Mouse (Mus musculus): ENCODE results near the gene Zcchc2. TPM values are rescaled to one million over a fixed set of nuclear protein-coding genes. Genes with fewer than 3 reads are reported as not detected.

Gene Zcchc2
- total RNA-seq, 2 experiments from 2014 or later, result 6.1 to 11.4 TPM

DNA sequence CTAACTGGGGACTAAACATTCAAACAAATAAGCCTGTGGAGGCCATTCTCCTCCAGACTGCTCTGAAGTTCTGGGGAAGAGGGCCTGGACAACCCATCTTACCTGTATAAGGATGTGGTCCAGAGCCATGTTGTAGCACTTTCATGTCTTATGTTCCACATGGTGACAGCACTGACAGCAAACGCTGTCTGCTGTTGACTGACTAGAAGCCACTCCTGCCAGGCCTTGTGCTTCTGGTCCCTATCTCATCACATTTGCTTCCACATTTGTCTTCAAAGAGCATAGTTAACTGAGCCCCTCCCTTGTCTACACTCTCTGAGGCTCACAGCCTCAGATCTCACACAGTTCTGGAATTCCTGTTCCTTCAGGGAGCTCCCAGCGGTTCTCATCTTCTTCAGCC is 34.0 kb downstream of the Zcchc2 start:
- DNase-seq, result no peak
- intact Hi-C loops (cut with DNase I), result loop anchor here (10.0 kb wide), 1 partner anchor 279 kb away; no protein-coding TSS in a partner anchor
- TF ChIP-seq CTCF (IDR thresholded peaks at IDR 0.05), result no peak
- no peak overlapping the region for H3K27ac ChIP-seq
- H3K4me3 ChIP-seq, result no peak overlapping the region

DNA sequence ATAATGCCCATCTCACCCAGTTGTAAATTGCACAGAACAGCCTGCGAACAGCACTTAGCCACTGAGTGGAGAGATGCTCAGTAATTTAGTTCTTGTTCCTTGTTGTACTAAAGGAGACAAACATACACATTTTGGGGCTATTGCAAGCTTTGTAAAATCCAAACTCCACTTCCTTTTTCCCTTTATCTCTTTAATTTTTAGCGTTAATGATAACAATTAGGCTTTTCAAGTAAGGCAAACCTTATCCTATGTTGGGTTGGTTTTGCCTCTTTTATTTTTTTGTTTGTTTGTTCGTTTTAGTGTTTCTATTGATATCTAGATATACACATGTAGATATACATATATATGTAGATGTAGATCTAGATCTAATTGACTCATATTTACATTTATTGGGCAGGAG is 34.6 kb downstream of the Zcchc2 start:
- DNase-seq, result no peak
- no peak overlapping the region for H3K27ac ChIP-seq
- intact Hi-C loops (cut with DNase I), result loop anchor here (10.0 kb wide), 1 partner anchor 280 kb away; no protein-coding TSS in a partner anchor
- no peak for TF ChIP-seq CTCF (IDR thresholded peaks at IDR 0.05)
- H3K4me3 ChIP-seq, result no peak overlapping the region

DNA sequence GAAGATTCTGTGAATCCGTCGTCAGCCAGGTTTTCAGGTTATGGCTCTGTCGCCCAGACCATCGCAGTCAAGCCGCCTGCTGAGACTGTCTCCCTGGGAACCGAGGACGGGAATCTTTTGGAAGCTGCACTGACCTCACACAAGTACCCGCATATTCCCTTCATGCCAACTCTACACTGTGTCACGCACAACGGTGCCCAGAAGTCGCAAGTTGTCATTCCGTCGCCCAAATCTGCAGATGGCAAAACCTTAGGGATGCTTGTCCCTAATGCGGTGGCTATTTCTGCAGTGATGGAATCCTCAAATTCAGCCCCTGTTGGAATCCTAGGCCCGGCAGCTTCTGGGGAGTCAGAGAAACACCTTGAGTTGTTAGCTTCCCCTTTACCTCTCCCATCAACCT is 39.6 kb downstream of the Zcchc2 start:
- intact Hi-C loops (cut with DNase I), result loop anchor here (10.0 kb wide), 1 partner anchor 285 kb away; no protein-coding TSS in a partner anchor
- Histone ChIP-seq H3K27ac (no peak overlapping the region), H3K4me3 (no peak overlapping the region)
- no peak for TF ChIP-seq CTCF (IDR thresholded peaks at IDR 0.05)
- DNase-seq, result no peak

DNA sequence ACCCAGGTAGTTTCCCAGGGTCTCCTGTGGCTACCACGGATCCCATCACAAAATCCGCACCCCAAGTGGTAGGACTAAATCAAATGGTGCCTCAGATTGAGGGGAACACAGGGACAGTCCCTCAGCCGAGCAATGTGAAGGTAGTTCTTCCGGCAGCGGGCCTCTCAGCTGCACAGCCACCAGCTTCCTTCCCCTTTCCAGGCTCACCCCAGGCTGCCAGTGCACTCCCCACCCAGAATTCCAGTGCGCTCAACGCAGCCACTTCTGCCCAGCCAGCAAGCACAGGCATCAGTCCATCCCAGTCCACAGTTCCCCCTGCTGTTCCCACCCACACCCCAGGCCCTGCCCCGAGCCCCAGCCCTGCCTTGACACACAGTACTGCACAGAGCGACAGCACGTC is 40.1 kb downstream of the Zcchc2 start:
- DNase-seq, result peak; percentile 27
- intact Hi-C loops (cut with DNase I), result no loop called here
- no peak for TF ChIP-seq CTCF (IDR thresholded peaks at IDR 0.05)

DNA sequence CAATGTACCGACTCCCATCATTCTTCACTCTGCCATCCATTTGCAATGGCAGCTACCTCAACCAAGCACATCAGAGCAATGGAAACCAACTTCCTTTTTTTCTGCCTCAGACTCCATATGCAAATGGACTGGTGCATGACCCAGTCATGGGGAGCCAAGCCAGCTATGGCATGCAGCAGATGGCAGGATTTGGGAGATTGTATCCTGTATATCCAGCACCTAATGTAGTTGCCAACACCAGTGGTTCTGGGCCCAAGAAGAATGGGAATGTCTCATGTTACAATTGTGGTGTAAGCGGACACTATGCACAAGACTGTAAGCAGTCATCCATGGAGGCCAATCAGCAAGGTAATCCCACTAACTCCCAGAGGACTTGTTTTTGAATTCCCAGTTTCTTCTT is 40.7 kb downstream of the Zcchc2 start:
- no peak overlapping the region for H3K27ac ChIP-seq
- no peak overlapping the region for H3K4me3 ChIP-seq
- intact Hi-C loops (cut with DNase I), result no loop called here
- DNase-seq, result no peak
- TF ChIP-seq CTCF (IDR thresholded peaks at IDR 0.05), result no peak

More for the DNA sequence above, 40.1 kb downstream of the Zcchc2 start:
- no peak overlapping the region for H3K4me3 ChIP-seq
- H3K27ac ChIP-seq, result no peak overlapping the region

DNA sequence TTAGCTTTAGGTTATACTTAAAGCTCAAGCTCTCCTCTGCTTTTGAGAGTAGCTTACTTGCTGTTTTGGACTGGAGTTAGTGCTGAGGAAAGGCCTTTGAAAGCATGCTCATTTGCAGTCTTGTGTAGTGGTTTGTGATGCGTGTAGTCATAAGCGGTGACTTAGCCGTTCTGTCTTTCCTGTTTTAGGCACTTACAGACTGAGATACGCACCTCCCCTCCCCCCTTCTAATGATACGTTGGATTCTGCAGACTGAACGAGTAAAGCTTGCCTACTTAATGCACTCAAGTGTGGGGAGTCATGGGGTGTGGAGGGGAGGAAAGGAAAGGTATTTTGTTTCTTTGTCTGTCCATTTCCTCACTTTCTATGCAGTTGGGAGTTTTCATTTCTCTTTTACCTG is 41.7 kb downstream of the Zcchc2 start:
- no peak overlapping the region for H3K4me3 ChIP-seq
- TF ChIP-seq CTCF (IDR thresholded peaks at IDR 0.05), result no peak
- intact Hi-C loops (cut with DNase I), result no loop called here
- no peak for DNase-seq
- H3K27ac ChIP-seq, result no peak overlapping the region

DNA sequence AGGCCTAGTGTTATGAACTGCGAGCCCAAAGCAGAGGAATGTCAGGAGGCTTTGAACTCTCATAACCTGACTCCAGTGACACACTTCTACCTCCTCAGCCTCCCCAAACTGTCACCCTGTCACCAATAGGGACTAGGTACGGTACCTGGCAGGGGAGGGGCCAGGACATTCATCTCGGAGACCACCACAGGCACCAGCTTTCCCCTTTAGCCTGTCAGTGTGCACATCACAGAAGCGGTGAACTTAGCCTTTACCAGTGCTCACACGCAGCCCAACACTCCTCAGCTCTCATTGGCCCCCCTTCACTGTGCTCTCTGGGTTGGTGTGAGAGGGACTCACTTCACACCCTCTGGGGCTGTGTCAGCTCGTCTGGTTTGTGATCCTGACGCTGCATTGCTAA is 44.6 kb downstream of the Zcchc2 start:
- no peak overlapping the region for H3K4me3 ChIP-seq
- no peak for DNase-seq
- H3K27ac ChIP-seq, result no peak overlapping the region
- TF ChIP-seq CTCF (IDR thresholded peaks at IDR 0.05), result no peak
- intact Hi-C loops (cut with DNase I), result no loop called here

DNA sequence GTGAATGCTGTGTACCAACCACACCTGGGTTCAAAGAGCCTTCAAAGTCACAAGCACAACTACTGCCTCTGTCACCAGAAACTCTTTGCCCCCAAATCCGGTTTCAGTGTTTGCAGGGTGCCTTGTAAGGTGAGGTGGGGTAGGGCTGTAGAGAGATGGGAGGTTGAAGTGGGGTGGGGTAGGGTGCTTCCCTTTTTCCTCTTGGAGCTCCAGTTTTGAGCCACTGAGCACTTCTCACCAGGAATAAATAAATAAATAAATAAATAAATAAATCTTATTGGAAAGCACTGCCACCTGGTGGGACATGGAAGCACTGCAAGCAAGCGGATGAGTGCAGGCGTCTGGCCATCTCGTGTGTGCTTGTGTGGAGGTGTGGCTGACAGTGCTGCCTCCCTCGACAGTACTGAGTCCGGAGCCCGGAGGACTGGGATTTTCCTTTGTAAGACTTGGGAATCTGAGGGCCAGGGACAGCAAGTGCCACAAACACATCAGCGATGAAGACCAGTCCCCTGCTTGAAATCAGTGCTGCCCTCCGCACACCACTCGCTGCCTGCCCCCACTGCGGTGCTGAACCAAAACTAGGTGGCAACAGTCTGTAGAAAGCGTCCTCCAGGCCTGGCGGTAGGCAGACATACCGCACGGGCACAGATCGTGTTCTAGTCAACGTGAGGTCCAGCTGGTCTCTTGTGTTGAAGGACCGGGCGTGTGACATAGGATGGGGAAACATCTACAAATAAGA is 46.8 kb downstream of the Zcchc2 start:
- TF ChIP-seq CTCF (IDR thresholded peaks at IDR 0.05), result peak; percentile 98
- Histone ChIP-seq H3K4me3 (no peak overlapping the region), H3K27ac (no peak overlapping the region)
- intact Hi-C loops (cut with DNase I), result loop anchor here (1.0 kb wide), 1 partner anchor 146 kb away; no protein-coding TSS in a partner anchor
- DNase-seq, result peak; percentile 73

DNA sequence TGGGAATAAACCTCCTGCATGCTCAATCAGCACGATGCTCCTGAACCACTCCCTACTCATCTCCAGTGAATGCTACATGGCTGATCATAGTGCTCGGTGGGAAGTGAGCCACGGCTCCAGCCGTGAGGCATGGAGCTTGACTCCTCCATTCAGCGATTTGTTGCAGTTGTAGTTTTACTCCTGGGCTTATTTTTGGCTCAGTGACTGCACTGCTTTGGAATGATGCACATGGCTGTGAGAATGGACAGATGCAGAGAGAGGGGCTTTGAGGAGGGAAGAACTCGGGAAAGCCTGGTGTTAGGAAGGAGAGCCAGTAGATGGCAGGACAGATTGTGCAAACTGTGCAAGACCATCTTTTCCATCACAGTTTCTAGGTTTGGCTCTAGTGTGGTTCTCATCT is 49.1 kb downstream of the Zcchc2 start:
- H3K27ac ChIP-seq, result no peak overlapping the region
- intact Hi-C loops (cut with DNase I), result no loop called here
- peak; percentile 13; the same call in 1 of the 2 replicates for TF ChIP-seq CTCF (IDR thresholded peaks at IDR 0.05)
- DNase-seq, result no peak
- no peak overlapping the region for H3K4me3 ChIP-seq

DNA sequence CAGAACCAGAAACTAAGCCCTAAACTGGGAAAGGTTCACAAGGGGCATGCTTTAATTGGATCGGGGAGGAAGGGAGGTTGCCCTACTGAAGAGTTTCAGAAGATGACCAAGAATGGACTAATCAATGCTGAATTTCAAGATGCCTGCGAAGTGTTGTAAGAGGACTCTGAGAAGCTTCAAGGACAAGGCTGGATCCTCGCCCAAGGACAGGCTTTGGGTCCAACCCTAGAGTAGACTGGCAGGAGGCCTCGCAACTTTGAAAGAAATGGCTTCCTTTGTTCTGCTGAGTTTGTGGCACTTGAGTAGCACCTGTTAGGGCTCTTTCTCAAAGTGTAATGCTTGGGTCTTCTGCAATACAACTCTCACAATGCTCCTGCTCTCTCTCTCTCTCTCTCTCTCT is 50.1 kb downstream of the Zcchc2 start:
- no peak overlapping the region for H3K27ac ChIP-seq
- intact Hi-C loops (cut with DNase I), result no loop called here
- TF ChIP-seq CTCF (IDR thresholded peaks at IDR 0.05), result no peak
- no peak overlapping the region for H3K4me3 ChIP-seq
- DNase-seq, result no peak

DNA sequence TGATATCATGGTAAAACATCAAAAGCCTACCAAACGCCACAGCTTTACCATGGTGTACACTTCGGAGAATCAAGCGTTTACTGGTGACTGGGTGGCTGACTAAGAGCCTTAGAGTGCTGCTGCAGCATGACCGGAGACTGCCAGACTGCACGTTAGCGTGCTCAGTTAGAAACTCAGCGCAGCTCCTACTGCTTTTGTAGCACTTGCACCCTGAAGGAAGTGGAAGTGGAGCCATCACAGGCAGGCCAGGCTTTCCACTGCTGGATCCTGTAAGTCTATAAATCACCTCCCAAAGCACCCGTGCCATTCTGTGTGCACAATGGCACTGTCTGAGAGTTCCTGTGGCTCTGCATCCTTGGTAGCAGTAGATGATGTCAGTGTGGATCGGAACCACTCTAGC is 52.0 kb downstream of the Zcchc2 start:
- H3K4me3 ChIP-seq, result no peak overlapping the region
- no peak overlapping the region for H3K27ac ChIP-seq
- DNase-seq, result no peak
- no peak for TF ChIP-seq CTCF (IDR thresholded peaks at IDR 0.05)
- intact Hi-C loops (cut with DNase I), result no loop called here

DNA sequence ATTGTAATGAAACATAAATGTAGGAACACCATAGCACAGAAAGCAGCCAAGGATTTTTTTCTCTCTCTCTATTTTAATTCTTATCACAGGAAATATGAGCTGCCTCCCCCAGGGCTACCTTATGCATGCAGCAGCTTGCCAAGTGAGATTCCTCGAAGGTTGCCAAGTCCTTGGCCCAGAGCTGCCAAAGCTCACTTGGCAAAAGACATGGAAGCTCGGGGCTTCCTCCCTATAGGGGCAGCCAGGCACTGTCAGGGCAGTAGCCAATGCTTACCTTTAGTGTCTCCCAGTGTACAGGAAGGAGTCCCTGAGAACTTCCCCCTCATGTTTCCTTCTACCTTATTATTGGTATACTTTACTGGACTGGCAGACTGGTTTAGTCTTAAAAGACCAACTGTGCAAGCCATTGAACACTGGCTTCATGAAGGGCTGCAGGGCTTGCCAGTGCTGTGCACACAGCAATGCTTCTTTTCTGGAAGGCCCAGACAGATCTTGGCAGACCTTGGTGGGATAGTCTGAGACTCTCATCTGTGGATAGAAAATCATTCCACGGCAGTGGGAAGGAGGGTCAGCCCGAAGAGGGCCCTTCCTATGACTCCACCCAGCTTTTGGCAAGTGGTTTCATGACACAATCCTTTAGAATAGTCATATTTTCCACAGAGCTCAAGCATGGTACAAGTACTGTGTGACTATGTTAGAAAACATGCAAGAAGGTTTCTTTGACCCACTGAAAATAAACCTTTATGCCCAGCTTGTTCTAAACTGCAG is 53.0 kb downstream of the Zcchc2 start:
- TF ChIP-seq CTCF (IDR thresholded peaks at IDR 0.05), result no peak
- peak; percentile 42 for DNase-seq
- peak overlapping the region; percentile 35 for H3K27ac ChIP-seq

DNA sequence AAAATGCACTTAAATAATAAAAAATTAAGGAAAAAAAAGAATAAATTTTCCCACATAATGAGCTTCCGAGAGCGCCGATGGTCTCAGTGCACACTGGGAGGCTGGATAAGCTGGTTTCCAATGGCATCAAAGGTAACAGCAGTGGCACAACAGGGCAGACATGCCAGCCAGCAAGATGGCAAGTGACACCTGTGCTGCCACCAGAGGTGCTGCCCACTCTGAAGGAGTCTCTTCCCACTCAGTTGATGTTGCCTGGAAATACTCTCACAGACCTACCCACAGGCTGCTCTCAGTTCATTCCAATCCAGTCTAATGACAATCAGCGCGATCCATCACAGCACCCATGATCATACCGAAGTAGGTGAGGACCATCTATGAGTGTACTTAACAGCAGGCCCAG is 58.8 kb downstream of the Zcchc2 start:
- H3K4me3 ChIP-seq, result no peak overlapping the region
- H3K27ac ChIP-seq, result no peak overlapping the region
- intact Hi-C loops (cut with DNase I), result no loop called here
- no peak for DNase-seq
- TF ChIP-seq CTCF (IDR thresholded peaks at IDR 0.05), result no peak

More for the DNA sequence above, 53.0 kb downstream of the Zcchc2 start:
- intact Hi-C loops (cut with DNase I), result no loop called here
- H3K4me3 ChIP-seq, result no peak overlapping the region

Measured in gastrocnemius, adult 2 months (tissue).